Mouse (Mus musculus): ENCODE data around the gene Acsl4.

Acsl4 gene

GRCm38 (mm10) chrX:142390247-142390908 is at the start of gene Acsl4:
Gene Acsl4, minus strand, starts transcription at chrX:142390535.
- peak; percentile 92 to 97 for DNase-seq

GRCm38 (mm10) chrX:142437971-142438504 is 47.7 kb upstream of the Acsl4 start:
- no peak for DNase-seq

- DNase-seq, result no peak
Observed at GRCm38 (mm10) chrX:142432846-142433245, 42.5 kb upstream of the Acsl4 start.

GRCm38 (mm10) chrX:142427111-142427510 is 36.8 kb upstream of the Acsl4 start:
- no peak for DNase-seq

GRCm38 (mm10) chrX:142426628-142427027 is 36.3 kb upstream of the Acsl4 start:
- DNase-seq, result no peak

GRCm38 (mm10) chrX:142413884-142414283 is 23.5 kb upstream of the Acsl4 start:
- no peak for DNase-seq

GRCm38 (mm10) chrX:142410060-142410459 is 19.7 kb upstream of the Acsl4 start:
- no peak for DNase-seq

- DNase-seq, result no peak
Observed at GRCm38 (mm10) chrX:142409338-142409737, 19.0 kb upstream of the Acsl4 start.

GRCm38 (mm10) chrX:142403114-142403513 is 12.8 kb upstream of the Acsl4 start:
- DNase-seq, result no peak

- no peak for DNase-seq
Observed at GRCm38 (mm10) chrX:142398621-142399020, 8.3 kb upstream of the Acsl4 start.

- DNase-seq, result no peak
Observed at GRCm38 (mm10) chrX:142390909-142391265, 552 bp upstream of the Acsl4 start.

GRCm38 (mm10) chrX:142389581-142390159 is 665 bp downstream of the Acsl4 start:
- peak; percentile 10 to 21 for DNase-seq

GRCm38 (mm10) chrX:142388141-142388540 is 2.2 kb downstream of the Acsl4 start:
- no peak for DNase-seq

- no peak for DNase-seq
Observed at GRCm38 (mm10) chrX:142387634-142388033, 2.7 kb downstream of the Acsl4 start.

- DNase-seq, result no peak
Observed at GRCm38 (mm10) chrX:142384918-142385317, 5.4 kb downstream of the Acsl4 start.

- DNase-seq, result no peak
Observed at GRCm38 (mm10) chrX:142379894-142380293, 10.4 kb downstream of the Acsl4 start.

- DNase-seq, result no peak
Observed at GRCm38 (mm10) chrX:142378048-142378447, 12.3 kb downstream of the Acsl4 start.

- DNase-seq, result no peak
Observed at GRCm38 (mm10) chrX:142377358-142377757, 13.0 kb downstream of the Acsl4 start.

- DNase-seq, result no peak
Observed at GRCm38 (mm10) chrX:142376747-142377146, 13.6 kb downstream of the Acsl4 start.

GRCm38 (mm10) chrX:142375519-142375918 is 14.8 kb downstream of the Acsl4 start:
- no peak for DNase-seq

GRCm38 (mm10) chrX:142372393-142372792 is 17.9 kb downstream of the Acsl4 start:
- peak in 1 of 2 experiments; percentile 42 for DNase-seq

- no peak for DNase-seq
Observed at GRCm38 (mm10) chrX:142369935-142370334, 20.4 kb downstream of the Acsl4 start.

GRCm38 (mm10) chrX:142363882-142364281 is 26.5 kb downstream of the Acsl4 start:
- DNase-seq, result no peak

GRCm38 (mm10) chrX:142359031-142359430 is 31.3 kb downstream of the Acsl4 start:
- no peak for DNase-seq

GRCm38 (mm10) chrX:142358427-142358826 is 31.9 kb downstream of the Acsl4 start:
- DNase-seq, result no peak
